Mouse (Mus musculus): ENCODE results near the gene Apba1.

Apba1 gene

GRCm38 (mm10) chr19:23806796-23807195 lies 48.1 kb downstream of the Apba1 start:
- DNase-seq (ENCODE audit: low read depth, low spot score), result peak; percentile 63

- no peak for DNase-seq (ENCODE audit: low read depth, low spot score)
Measured at GRCm38 (mm10) chr19:23807371-23807770, 48.7 kb downstream of the Apba1 start.

- DNase-seq (ENCODE audit: low read depth, low spot score), result no peak
Measured at GRCm38 (mm10) chr19:23809236-23809635, 50.5 kb downstream of the Apba1 start.

- no peak for DNase-seq (ENCODE audit: low read depth, low spot score)
Measured at GRCm38 (mm10) chr19:23810512-23810911, 51.8 kb downstream of the Apba1 start.

GRCm38 (mm10) chr19:23810976-23811375 lies 52.3 kb downstream of the Apba1 start:
- no peak for DNase-seq (ENCODE audit: low read depth, low spot score)

GRCm38 (mm10) chr19:23816762-23817161 lies 58.1 kb downstream of the Apba1 start:
- DNase-seq (ENCODE audit: low read depth, low spot score), result no peak

GRCm38 (mm10) chr19:23817196-23817595 lies 58.5 kb downstream of the Apba1 start:
- no peak for DNase-seq (ENCODE audit: low read depth, low spot score)

GRCm38 (mm10) chr19:23819882-23820281 lies 61.2 kb downstream of the Apba1 start:
- peak; percentile 40 for DNase-seq (ENCODE audit: low read depth, low spot score)

- no peak for DNase-seq (ENCODE audit: low read depth, low spot score)
Measured at GRCm38 (mm10) chr19:23822497-23822896, 63.8 kb downstream of the Apba1 start.

- DNase-seq (ENCODE audit: low read depth, low spot score), result no peak
Measured at GRCm38 (mm10) chr19:23823533-23823932, 64.8 kb downstream of the Apba1 start.

- DNase-seq (ENCODE audit: low read depth, low spot score), result no peak
Measured at GRCm38 (mm10) chr19:23826251-23826650, 67.6 kb downstream of the Apba1 start.

GRCm38 (mm10) chr19:23830761-23831160 lies 72.1 kb downstream of the Apba1 start:
- DNase-seq (ENCODE audit: low read depth, low spot score), result peak; percentile 54

GRCm38 (mm10) chr19:23833685-23834682 lies 75.3 kb downstream of the Apba1 start:
- peak; percentile 88 for DNase-seq (ENCODE audit: low read depth, low spot score)

GRCm38 (mm10) chr19:23834721-23835120 lies 76.0 kb downstream of the Apba1 start:
- DNase-seq (ENCODE audit: low read depth, low spot score), result peak; percentile 76

GRCm38 (mm10) chr19:23855832-23856231 lies 97.1 kb downstream of the Apba1 start:
- DNase-seq (ENCODE audit: low read depth, low spot score), result peak; percentile 63

- no peak for DNase-seq (ENCODE audit: low read depth, low spot score)
Measured at GRCm38 (mm10) chr19:23858091-23858490, 99.4 kb downstream of the Apba1 start.

GRCm38 (mm10) chr19:23858781-23859180 lies 100.1 kb downstream of the Apba1 start:
- no peak for DNase-seq (ENCODE audit: low read depth, low spot score)

GRCm38 (mm10) chr19:23860151-23860820 lies 101.6 kb downstream of the Apba1 start:
- DNase-seq (ENCODE audit: low read depth, low spot score), result peak; percentile 69

- no peak for DNase-seq (ENCODE audit: low read depth, low spot score)
Measured at GRCm38 (mm10) chr19:23862736-23863135, 104.0 kb downstream of the Apba1 start.

- DNase-seq (ENCODE audit: low read depth, low spot score), result no peak
Measured at GRCm38 (mm10) chr19:23863959-23864358, 105.3 kb downstream of the Apba1 start.

- DNase-seq (ENCODE audit: low read depth, low spot score), result peak; percentile 91
Measured at GRCm38 (mm10) chr19:23866045-23866444, 107.4 kb downstream of the Apba1 start.

GRCm38 (mm10) chr19:23867052-23867451 lies 108.4 kb downstream of the Apba1 start:
- DNase-seq (ENCODE audit: low read depth, low spot score), result peak; percentile 87

- peak; percentile 77 for DNase-seq (ENCODE audit: low read depth, low spot score)
Measured at GRCm38 (mm10) chr19:23867589-23867988, 108.9 kb downstream of the Apba1 start.
